Mouse (Mus musculus) heart, postnatal 0 days (tissue): Measurements from ENCODE around the gene Gm5767.

ENCODE experiments used
- CTCF ChIP-seq: IDR thresholded peaks from 2 replicates; pipeline ENCODE4 v1.5.1; 2016; ENCODE audit warnings: antibody characterized with exemption, control low read depth, low read depth
- EP300 ChIP-seq: IDR thresholded peaks from 2 replicates; pipeline ENCODE4 v1.6.1; 2016; ENCODE audit warnings: antibody characterized with exemption, low read depth

- no peak for TF ChIP-seq CTCF
- no peak for TF ChIP-seq EP300
Observed at GRCm38 (mm10) chr16:8668386-8668785, 12.2 kb upstream of the Gm5767 start.
